Mouse (Mus musculus): ENCODE results near the gene Slc6a18. TPM values are rescaled to one million over a fixed set of nuclear protein-coding genes. Genes with fewer than 3 reads are reported as not detected.

The Slc6a18 gene
- polyA plus RNA-seq (2014; fragmentation: Nextera tagmentation; extraction: Ambion mirVana): not detected in 2 replicates

DNA sequence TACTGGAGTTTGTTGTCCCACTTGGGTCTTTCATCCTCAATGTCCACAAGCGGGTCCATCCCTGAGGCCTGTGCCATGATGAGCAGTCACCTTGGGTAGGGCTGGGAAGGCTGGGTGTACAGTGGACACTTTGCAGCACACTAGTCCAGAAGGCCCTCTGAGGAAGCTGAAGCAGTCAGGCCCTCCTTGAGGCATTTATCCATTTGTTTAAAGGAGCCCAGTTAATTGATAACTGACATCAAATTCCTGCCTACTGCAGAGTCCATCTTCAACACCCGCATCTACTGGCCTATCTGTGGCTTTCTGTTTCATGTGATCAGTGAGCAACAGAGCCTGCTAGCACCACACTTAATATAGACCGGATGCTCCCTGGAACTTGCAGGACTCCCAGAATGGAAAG lies at the start of gene Slc6a18:
Gene Slc6a18 (minus strand): TSS at position 171 of the 400 bp plus-strand sequence.
- no peak within 1 kb of the TSS for H3K27ac ChIP-seq (ENCODE audit: low read depth, low read length)
- no peak within 1 kb of the TSS for H3K4me3 ChIP-seq (ENCODE audit: low read depth, low read length)
- 84% methylated on average over 3 of the region's 3 CpGs for WGBS
- H3K9me3 ChIP-seq (ENCODE audit: control insufficient read depth, low read length): no peaks in the 10 kb centered on the region
- ATAC-seq (replicated peaks; ENCODE audit: low FRiP score) (no peak), DNase-seq (ENCODE audit: low spot score) (no peak)
- H3K4me1 ChIP-seq (replicated peaks; ENCODE audit: control insufficient read depth, insufficient read depth, low read length): no peaks in the 10 kb centered on the region
- H3K4me2 ChIP-seq (ENCODE audit: low read depth, low read length, severe bottlenecking): no peak within 1 kb of the TSS
- H3K36me3 ChIP-seq (ENCODE audit: control insufficient read depth, insufficient read depth, low read length): no peaks in the 10 kb centered on the region
- H3K27me3 ChIP-seq (ENCODE audit: control insufficient read depth, insufficient read depth, low read length): no peaks in the 10 kb centered on the region
- no peak within 1 kb of the TSS for H3K9ac ChIP-seq (ENCODE audit: low read length)

GRCm38 (mm10) chr13:73725315-73725714 lies 47.5 kb upstream of the Slc6a18 start:
- Histone ChIP-seq H3K4me1 (replicated peaks; ENCODE audit: control insufficient read depth, insufficient read depth, low read length) (no peaks in the 10 kb centered on the region), H3K9ac (ENCODE audit: low read length) (no peak overlapping the region), H3K4me2 (ENCODE audit: low read depth, low read length, severe bottlenecking) (no peak overlapping the region), H3K27me3 (ENCODE audit: control insufficient read depth, insufficient read depth, low read length) (no peaks in the 10 kb centered on the region), H3K36me3 (ENCODE audit: control insufficient read depth, insufficient read depth, low read length) (no peaks in the 10 kb centered on the region), H3K4me3 (ENCODE audit: low read depth, low read length) (no peak overlapping the region), H3K9me3 (ENCODE audit: control insufficient read depth, low read length) (no peaks in the 10 kb centered on the region), H3K27ac (ENCODE audit: low read depth, low read length) (no peak overlapping the region)
- ATAC-seq (replicated peaks; ENCODE audit: low FRiP score): no peak
- 87% methylated on average over 5 of the region's 5 CpGs for WGBS
- DNase-seq (ENCODE audit: low spot score): no peak

- ATAC-seq (replicated peaks; ENCODE audit: low FRiP score): 0 out of 2 replicates have a peak, but pooled peaks have one; percentile 18
- Histone ChIP-seq H3K4me2 (ENCODE audit: low read depth, low read length, severe bottlenecking) (no peak overlapping the region), H3K36me3 (ENCODE audit: control insufficient read depth, insufficient read depth, low read length) (no peaks in the 10 kb centered on the region), H3K4me3 (ENCODE audit: low read depth, low read length) (no peak overlapping the region), H3K4me1 (replicated peaks; ENCODE audit: control insufficient read depth, insufficient read depth, low read length) (no peaks in the 10 kb centered on the region), H3K27ac (ENCODE audit: low read depth, low read length) (no peak overlapping the region), H3K9me3 (ENCODE audit: control insufficient read depth, low read length) (no peaks in the 10 kb centered on the region), H3K9ac (ENCODE audit: low read length) (no peak overlapping the region; the same call in 1 of the 2 replicates), H3K27me3 (ENCODE audit: control insufficient read depth, insufficient read depth, low read length) (no peaks in the 10 kb centered on the region)
- WGBS: 42% methylated on average over 8 of the region's 8 CpGs
- DNase-seq (ENCODE audit: low spot score): peak; percentile 59
Measured at GRCm38 (mm10) chr13:73723081-73723668, 45.4 kb upstream of the Slc6a18 start.

- no peak for ATAC-seq (replicated peaks; ENCODE audit: low FRiP score)
- H3K4me2 ChIP-seq (ENCODE audit: low read depth, low read length, severe bottlenecking): no peak overlapping the region
- no peak overlapping the region for H3K9ac ChIP-seq (ENCODE audit: low read length)
- H3K9me3 ChIP-seq (ENCODE audit: control insufficient read depth, low read length): no peaks in the 10 kb centered on the region
- H3K27ac ChIP-seq (ENCODE audit: low read depth, low read length): no peak overlapping the region
- H3K27me3 ChIP-seq (ENCODE audit: control insufficient read depth, insufficient read depth, low read length): no peaks in the 10 kb centered on the region
- 78% methylated on average over 4 of the region's 4 CpGs for WGBS
- no peaks in the 10 kb centered on the region for H3K36me3 ChIP-seq (ENCODE audit: control insufficient read depth, insufficient read depth, low read length)
- no peak overlapping the region for H3K4me3 ChIP-seq (ENCODE audit: low read depth, low read length)
- no peak for DNase-seq (ENCODE audit: low spot score)
- no peaks in the 10 kb centered on the region for H3K4me1 ChIP-seq (replicated peaks; ENCODE audit: control insufficient read depth, insufficient read depth, low read length)
Measured at GRCm38 (mm10) chr13:73720241-73720640, 42.4 kb upstream of the Slc6a18 start.

- Histone ChIP-seq H3K9me3 (ENCODE audit: control insufficient read depth, low read length) (no peaks in the 10 kb centered on the region), H3K36me3 (ENCODE audit: control insufficient read depth, insufficient read depth, low read length) (no peaks in the 10 kb centered on the region), H3K9ac (ENCODE audit: low read length) (no peak overlapping the region), H3K27me3 (ENCODE audit: control insufficient read depth, insufficient read depth, low read length) (no peaks in the 10 kb centered on the region), H3K4me2 (ENCODE audit: low read depth, low read length, severe bottlenecking) (no peak overlapping the region), H3K4me3 (ENCODE audit: low read depth, low read length) (no peak overlapping the region), H3K4me1 (replicated peaks; ENCODE audit: control insufficient read depth, insufficient read depth, low read length) (no peaks in the 10 kb centered on the region), H3K27ac (ENCODE audit: low read depth, low read length) (no peak overlapping the region)
- 2% methylated on average over 2 of the region's 2 CpGs for WGBS
- ATAC-seq (replicated peaks; ENCODE audit: low FRiP score) (0 out of 2 replicates have a peak, but pooled peaks have one; percentile 55), DNase-seq (ENCODE audit: low spot score) (peak; percentile 85)
Measured at GRCm38 (mm10) chr13:73718225-73718624, 40.4 kb upstream of the Slc6a18 start.

- no peak overlapping the region for H3K4me3 ChIP-seq (ENCODE audit: low read depth, low read length)
- ATAC-seq (replicated peaks; ENCODE audit: low FRiP score): no peak
- no peaks in the 10 kb centered on the region for H3K9me3 ChIP-seq (ENCODE audit: control insufficient read depth, low read length)
- no peaks in the 10 kb centered on the region for H3K4me1 ChIP-seq (replicated peaks; ENCODE audit: control insufficient read depth, insufficient read depth, low read length)
- no peak overlapping the region for H3K27ac ChIP-seq (ENCODE audit: low read depth, low read length)
- H3K4me2 ChIP-seq (ENCODE audit: low read depth, low read length, severe bottlenecking): no peak overlapping the region
- H3K36me3 ChIP-seq (ENCODE audit: control insufficient read depth, insufficient read depth, low read length): no peaks in the 10 kb centered on the region
- DNase-seq (ENCODE audit: low spot score): no peak
- H3K27me3 ChIP-seq (ENCODE audit: control insufficient read depth, insufficient read depth, low read length): no peaks in the 10 kb centered on the region
- 70% methylated on average over 2 of the region's 2 CpGs for WGBS
- H3K9ac ChIP-seq (ENCODE audit: low read length): no peak overlapping the region
Measured at GRCm38 (mm10) chr13:73714020-73714419, 36.2 kb upstream of the Slc6a18 start.

- WGBS: 86% methylated on average over 4 of the region's 4 CpGs
- Histone ChIP-seq H3K27me3 (ENCODE audit: control insufficient read depth, insufficient read depth, low read length) (no peaks in the 10 kb centered on the region), H3K36me3 (ENCODE audit: control insufficient read depth, insufficient read depth, low read length) (no peaks in the 10 kb centered on the region), H3K4me1 (replicated peaks; ENCODE audit: control insufficient read depth, insufficient read depth, low read length) (no peaks in the 10 kb centered on the region), H3K4me2 (ENCODE audit: low read depth, low read length, severe bottlenecking) (no peak overlapping the region), H3K9me3 (ENCODE audit: control insufficient read depth, low read length) (no peaks in the 10 kb centered on the region), H3K27ac (ENCODE audit: low read depth, low read length) (no peak overlapping the region), H3K9ac (ENCODE audit: low read length) (no peak overlapping the region), H3K4me3 (ENCODE audit: low read depth, low read length) (no peak overlapping the region)
- no peak for DNase-seq (ENCODE audit: low spot score)
- ATAC-seq (replicated peaks; ENCODE audit: low FRiP score): no peak
Measured at GRCm38 (mm10) chr13:73713204-73713603, 35.4 kb upstream of the Slc6a18 start.

DNA sequence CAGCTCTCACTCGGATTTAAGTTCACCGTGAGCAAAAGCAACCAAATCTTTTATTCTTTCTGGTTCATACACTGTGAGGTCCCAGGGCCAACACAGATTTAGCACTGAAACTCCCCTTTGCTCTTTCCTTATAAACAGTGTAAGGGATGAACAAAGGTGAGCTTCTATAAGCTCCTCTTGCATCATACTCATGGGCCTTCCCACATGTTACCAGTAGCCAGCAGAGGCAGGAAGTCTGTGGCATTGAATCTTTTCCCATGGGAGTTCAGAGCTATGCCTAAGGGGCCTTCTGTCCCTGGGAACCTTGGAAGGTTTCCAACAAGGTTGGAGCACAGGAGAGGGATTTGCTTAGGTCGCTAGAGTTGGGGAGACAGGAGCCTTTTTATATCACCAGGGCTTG lies 34.4 kb upstream of the Slc6a18 start:
- WGBS: 83% methylated on average over 3 of the region's 3 CpGs
- H3K4me3 ChIP-seq (ENCODE audit: low read depth, low read length): no peak overlapping the region
- H3K9ac ChIP-seq (ENCODE audit: low read length): no peak overlapping the region
- no peaks in the 10 kb centered on the region for H3K36me3 ChIP-seq (ENCODE audit: control insufficient read depth, insufficient read depth, low read length)
- H3K4me2 ChIP-seq (ENCODE audit: low read depth, low read length, severe bottlenecking): no peak overlapping the region
- no peak overlapping the region for H3K27ac ChIP-seq (ENCODE audit: low read depth, low read length)
- H3K4me1 ChIP-seq (replicated peaks; ENCODE audit: control insufficient read depth, insufficient read depth, low read length): no peaks in the 10 kb centered on the region
- ATAC-seq (replicated peaks; ENCODE audit: low FRiP score) (no peak), DNase-seq (ENCODE audit: low spot score) (no peak)
- H3K9me3 ChIP-seq (ENCODE audit: control insufficient read depth, low read length): no peaks in the 10 kb centered on the region
- H3K27me3 ChIP-seq (ENCODE audit: control insufficient read depth, insufficient read depth, low read length): no peaks in the 10 kb centered on the region

GRCm38 (mm10) chr13:73711803-73712202 lies 34.0 kb upstream of the Slc6a18 start:
- Histone ChIP-seq H3K9me3 (ENCODE audit: control insufficient read depth, low read length) (no peaks in the 10 kb centered on the region), H3K36me3 (ENCODE audit: control insufficient read depth, insufficient read depth, low read length) (no peaks in the 10 kb centered on the region), H3K4me1 (replicated peaks; ENCODE audit: control insufficient read depth, insufficient read depth, low read length) (no peaks in the 10 kb centered on the region), H3K4me2 (ENCODE audit: low read depth, low read length, severe bottlenecking) (no peak overlapping the region), H3K4me3 (ENCODE audit: low read depth, low read length) (no peak overlapping the region), H3K27me3 (ENCODE audit: control insufficient read depth, insufficient read depth, low read length) (no peaks in the 10 kb centered on the region), H3K9ac (ENCODE audit: low read length) (no peak overlapping the region), H3K27ac (ENCODE audit: low read depth, low read length) (no peak overlapping the region)
- WGBS: 81% methylated on average over 5 of the region's 5 CpGs
- no peak for DNase-seq (ENCODE audit: low spot score)
- no peak for ATAC-seq (replicated peaks; ENCODE audit: low FRiP score)

Data from forebrain, embryonic 11.5 days (tissue).